Mouse (Mus musculus) midbrain, embryonic 12.5 days (tissue): ENCODE results near the gene Krtap16-1. TPM values are rescaled to one million over a fixed set of nuclear protein-coding genes. Genes with fewer than 3 reads are reported as not detected.

Experiments used
- ATAC-seq: fragments of 200-750 bp; cut with Nextera tagmentation; 2 replicates; pipeline ENCODE4 v1.8.0; 2017; ENCODE audit warnings: low read depth, moderate TSS enrichment, moderate library complexity; ENCODE audit not compliant: low FRiP score
- H3K27ac ChIP-seq: fragments of 300-500 bp; sonication (generic); replicated peaks from 2 replicates; pipeline ENCODE4 v1.5.1; 2016; ENCODE audit warnings: mild to moderate bottlenecking
- H3K27me3 ChIP-seq: fragments of 300-500 bp; sonication (generic); 2 replicates; pipeline ENCODE4 v1.6.1; 2016; ENCODE audit warnings: mild to moderate bottlenecking
- H3K36me3 ChIP-seq: fragments of 300-500 bp; sonication (generic); 2 replicates; pipeline ENCODE4 v1.6.1; 2016
- H3K4me1 ChIP-seq: fragments of 300-500 bp; sonication (generic); 2 replicates; pipeline ENCODE4 v1.6.1; 2016
- H3K4me2 ChIP-seq: fragments of 300-500 bp; sonication (generic); replicated peaks from 2 replicates; pipeline ENCODE4 v1.6.1; 2016; ENCODE audit warnings: mild to moderate bottlenecking, moderate library complexity
- H3K4me3 ChIP-seq: fragments of 300-500 bp; sonication (generic); 2 replicates; pipeline ENCODE4 v1.5.1; 2016; ENCODE audit warnings: mild to moderate bottlenecking
- H3K9ac ChIP-seq: fragments of 300-500 bp; sonication (generic); replicated peaks from 2 replicates; pipeline ENCODE4 v1.6.1; 2016; ENCODE audit warnings: mild to moderate bottlenecking, moderate library complexity
- H3K9me3 ChIP-seq: fragments of 300-500 bp; sonication (generic); 2 replicates; pipeline ENCODE4 v1.6.1; 2016; ENCODE audit warnings: mild to moderate bottlenecking
- WGBS: fragments of 180-500 bp; shearing (Covaris S2); methylation state at CpG from one replicate; pipeline ENCODE4 v1.1.7; 2016; 5-methylcytosine and 5-hydroxymethylcytosine counted together
- polyA plus RNA-seq: library from polyadenylated mRNA; unstranded; fragments of >200 nt; fragmentation: Nextera tagmentation; extraction: Ambion mirVana; gene quantifications from 2 replicates; pipeline ENCODE4 v1.2.1, GENCODE M21; 2016

The Krtap16-1 gene
- polyA plus RNA-seq, 1 experiment from 2014 or later, result not detected

DNA sequence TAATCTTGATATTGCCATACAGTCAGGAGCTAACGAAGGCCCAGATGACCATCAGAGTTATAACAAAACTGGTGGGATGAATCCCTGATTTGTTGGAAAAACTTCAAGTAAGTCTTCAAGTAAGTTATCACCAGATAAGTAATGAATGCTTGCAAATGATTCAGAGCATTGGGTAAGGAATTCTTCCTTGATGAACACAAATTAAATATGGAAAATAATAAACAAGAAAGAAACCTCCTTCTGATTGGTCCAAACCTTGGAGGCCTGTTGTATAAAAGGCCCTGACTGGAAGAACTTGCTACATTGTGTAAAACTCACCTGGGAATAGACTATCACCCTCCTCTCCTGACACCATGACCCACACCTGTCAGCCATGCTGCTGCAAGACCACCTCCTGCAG lies 50.4 kb downstream of the Krtap16-1 start, which contains the start of gene Krtap31-2:
TSS of gene Krtap31-2 (plus strand) at position 301 of the 400 bp plus-strand sequence.
- no peaks in the 10 kb centered on the region for H3K4me1 ChIP-seq
- 93% methylated on average over 1 of the region's 1 CpGs for WGBS

More for the DNA sequence above, 50.4 kb downstream of the Krtap16-1 start, which contains the start of gene Krtap31-2:
- Histone ChIP-seq H3K27me3 (no peaks in the 10 kb centered on the region), H3K9ac (no peak within 1 kb of the TSS), H3K27ac (no peak within 1 kb of the TSS), H3K36me3 (no peaks in the 10 kb centered on the region), H3K9me3 (no peaks in the 10 kb centered on the region), H3K4me2 (no peak within 1 kb of the TSS), H3K4me3 (no peak within 1 kb of the TSS)
- no peak for ATAC-seq

Other genes starting within 250 kb of the Krtap16-1 start
- gene Gm11595, start 213.7 kb downstream of the Krtap16-1 start, polyA plus RNA-seq, result not detected in 2 replicates
- not detected in 2 replicates for gene Krtap4-8, start 205.9 kb downstream of the Krtap16-1 start, polyA plus RNA-seq
- gene Krtap4-9, start 201.4 kb downstream of the Krtap16-1 start, polyA plus RNA-seq, result not detected in 2 replicates
- not detected in 2 replicates for gene Gm11596, start 193.1 kb downstream of the Krtap16-1 start, polyA plus RNA-seq
- not detected in 2 replicates for gene Gm11569, start 187.7 kb downstream of the Krtap16-1 start, polyA plus RNA-seq
- not detected in 2 replicates for gene Gm11554, start 182.2 kb downstream of the Krtap16-1 start, polyA plus RNA-seq
- not detected in 2 replicates for gene Krtap4-13, start 176.7 kb downstream of the Krtap16-1 start, polyA plus RNA-seq
- gene Gm11564, start 170.9 kb downstream of the Krtap16-1 start, polyA plus RNA-seq, result not detected in 2 replicates
- gene 2300003K06Rik, start 148.5 kb downstream of the Krtap16-1 start, polyA plus RNA-seq, result not detected in 2 replicates
- gene Krtap4-16, start 135.0 kb downstream of the Krtap16-1 start, polyA plus RNA-seq, result not detected in 2 replicates
- not detected in 2 replicates for gene Gm11568, start 128.7 kb downstream of the Krtap16-1 start, polyA plus RNA-seq
- gene Gm11559, start 122.1 kb downstream of the Krtap16-1 start, polyA plus RNA-seq, result not detected in 2 replicates
- not detected in 2 replicates for gene Krtap9-1, start 113.2 kb downstream of the Krtap16-1 start, polyA plus RNA-seq
- gene Gm11567, start 107.4 kb downstream of the Krtap16-1 start, polyA plus RNA-seq, result not detected in 2 replicates
- gene Krtap31-1, start 78.7 kb downstream of the Krtap16-1 start, polyA plus RNA-seq, result not detected in 2 replicates
- not detected in 2 replicates for gene Gm11565, start 71.8 kb downstream of the Krtap16-1 start, polyA plus RNA-seq
- not detected in 2 replicates for gene Krtap31-2, start 50.3 kb downstream of the Krtap16-1 start, polyA plus RNA-seq
- not detected in 2 replicates for gene Krtap9-5, start 38.1 kb downstream of the Krtap16-1 start, polyA plus RNA-seq
- gene Krtap29-1, start 7.5 kb downstream of the Krtap16-1 start, polyA plus RNA-seq, result not detected in 2 replicates
- not detected in 2 replicates for gene Krtap17-1, start 7.4 kb upstream of the Krtap16-1 start, polyA plus RNA-seq
- gene Krt33a, start 29.6 kb upstream of the Krtap16-1 start, polyA plus RNA-seq, result not detected in 2 replicates
- not detected in 2 replicates for gene Krt33b, start 43.3 kb upstream of the Krtap16-1 start, polyA plus RNA-seq
- not detected in 2 replicates for gene Krt34, start 55.0 kb upstream of the Krtap16-1 start, polyA plus RNA-seq
- not detected in 2 replicates for gene Krt31, start 64.0 kb upstream of the Krtap16-1 start, polyA plus RNA-seq
- not detected in 2 replicates for gene Krt32, start 101.6 kb upstream of the Krtap16-1 start, polyA plus RNA-seq
- gene Krt35, start 109.6 kb upstream of the Krtap16-1 start, polyA plus RNA-seq, result not detected in 2 replicates
- not detected in 2 replicates for gene Krt36, start 119.0 kb upstream of the Krtap16-1 start, polyA plus RNA-seq
- gene Krt13, start 135.0 kb upstream of the Krtap16-1 start, polyA plus RNA-seq, result not detected in 2 replicates
- gene Krt15, start 149.3 kb upstream of the Krtap16-1 start, polyA plus RNA-seq, result 5.9 and 7.8 TPM in 2 replicates
- 3.7 and 5.4 TPM in 2 replicates for gene Krt19, start 162.1 kb upstream of the Krtap16-1 start, polyA plus RNA-seq
- gene Krt9, start 206.6 kb upstream of the Krtap16-1 start, polyA plus RNA-seq, result not detected in 2 replicates
- gene Krt14, start 221.0 kb upstream of the Krtap16-1 start, polyA plus RNA-seq, result 4.5 and 5.5 TPM in 2 replicates